Mouse (Mus musculus) macrophage (primary cell): ENCODE measurements at regions not wholly inside any gene's neighbourhood (a gene's known extent, or its start where the extent isn't known, plus 50 kb on each side); places are given as distances from the start of the nearest gene placed in this dataset.

Experiments used
- H3K27ac ChIP-seq: fragments of 350-480 bp; formaldehyde crosslinking; 2 replicates; pipeline ENCODE4 v1.9.0; 2021
- H3K36me3 ChIP-seq: fragments of 350-480 bp; formaldehyde crosslinking; 2 replicates; pipeline ENCODE4 v1.9.0; 2021; ENCODE audit errors: inconsistent target
- H3K4me3 ChIP-seq: fragments of 350-480 bp; formaldehyde crosslinking; 2 replicates; pipeline ENCODE4 v1.9.0; 2021; ENCODE audit errors: inconsistent target
- H3K79me2 ChIP-seq: fragments of 350-480 bp; formaldehyde crosslinking; 2 replicates; pipeline ENCODE4 v1.9.0; 2021; ENCODE audit errors: inconsistent target
- WGBS: methylation state at CpG from one replicate; pipeline ENCODE4 v1.1.7; 2026; ENCODE audit warnings: inconsistent platforms; ENCODE audit not compliant: missing documents; 5-methylcytosine and 5-hydroxymethylcytosine counted together

- no peaks in the 10 kb centered on the region for H3K79me2 ChIP-seq
- H3K27ac ChIP-seq: no peak overlapping the region
- H3K4me3 ChIP-seq: no peak overlapping the region
- 60% methylated on average over 2 of the region's 2 CpGs for WGBS
- no peaks in the 10 kb centered on the region for H3K36me3 ChIP-seq
These were observed 255.1 kb downstream of the Plk2 start for GRCm38 (mm10) chr13:110649870-110650497.

- Histone ChIP-seq H3K79me2 (no peaks in the 10 kb centered on the region), H3K36me3 (no peaks in the 10 kb centered on the region), H3K27ac (no peak overlapping the region), H3K4me3 (no peak overlapping the region)
- 93% methylated on average over 7 of the region's 7 CpGs for WGBS
These were observed 257.4 kb downstream of the Plk2 start for GRCm38 (mm10) chr13:110652201-110652600.

- H3K79me2 ChIP-seq: no peaks in the 10 kb centered on the region
- WGBS: 96% methylated on average over 2 of the region's 2 CpGs
- H3K36me3 ChIP-seq: no peaks in the 10 kb centered on the region
- H3K4me3 ChIP-seq: no peak overlapping the region
- no peak overlapping the region for H3K27ac ChIP-seq
These were observed 270.4 kb downstream of the Plk2 start for GRCm38 (mm10) chr13:110665073-110665800.

GRCm38 (mm10) chr13:110667276-110667956, 272.6 kb downstream of the Plk2 start:
- WGBS: 95% methylated on average over 7 of the region's 7 CpGs
- no peaks in the 10 kb centered on the region for H3K36me3 ChIP-seq
- H3K79me2 ChIP-seq: no peaks in the 10 kb centered on the region
- H3K27ac ChIP-seq: no peak overlapping the region
- H3K4me3 ChIP-seq: no peak overlapping the region

GRCm38 (mm10) chr13:110673536-110673935, 278.7 kb downstream of the Plk2 start:
- no peak overlapping the region for H3K27ac ChIP-seq
- WGBS: 94% methylated on average over 2 of the region's 2 CpGs
- no peaks in the 10 kb centered on the region for H3K79me2 ChIP-seq
- no peaks in the 10 kb centered on the region for H3K36me3 ChIP-seq
- H3K4me3 ChIP-seq: no peak overlapping the region

GRCm38 (mm10) chr13:110683259-110684041, 288.6 kb downstream of the Plk2 start:
- 58% methylated on average over 11 of the region's 11 CpGs for WGBS
- Histone ChIP-seq H3K36me3 (no peaks in the 10 kb centered on the region), H3K4me3 (no peak overlapping the region), H3K79me2 (no peaks in the 10 kb centered on the region), H3K27ac (no peak overlapping the region)

- H3K4me3 ChIP-seq: no peak overlapping the region
- H3K79me2 ChIP-seq: no peaks in the 10 kb centered on the region
- H3K27ac ChIP-seq: no peak overlapping the region
- no peaks in the 10 kb centered on the region for H3K36me3 ChIP-seq
- WGBS: 97% methylated on average over 3 of the region's 3 CpGs
These were observed 293.9 kb downstream of the Plk2 start for GRCm38 (mm10) chr13:110688796-110689195.

- Histone ChIP-seq H3K79me2 (no peaks in the 10 kb centered on the region), H3K36me3 (no peaks in the 10 kb centered on the region), H3K27ac (no peak overlapping the region), H3K4me3 (no peak overlapping the region)
- 80% methylated on average over 9 of the region's 10 CpGs for WGBS
These were observed 295.8 kb downstream of the Plk2 start for GRCm38 (mm10) chr13:110690501-110691255.

- no peak overlapping the region for H3K4me3 ChIP-seq
- H3K27ac ChIP-seq: no peak overlapping the region
- 68% methylated on average over 5 of the region's 5 CpGs for whole genome bisulfite sequencing
- no peaks in the 10 kb centered on the region for H3K36me3 ChIP-seq
- H3K79me2 ChIP-seq: no peaks in the 10 kb centered on the region
These were observed 297.9 kb downstream of the Plk2 start for GRCm38 (mm10) chr13:110692696-110693095.

- Histone ChIP-seq H3K4me3 (no peak overlapping the region), H3K79me2 (no peaks in the 10 kb centered on the region), H3K27ac (no peak overlapping the region), H3K36me3 (no peaks in the 10 kb centered on the region)
- WGBS: 96% methylated on average over 6 of the region's 6 CpGs
These were observed 300.0 kb downstream of the Plk2 start for GRCm38 (mm10) chr13:110694876-110695275.

GRCm38 (mm10) chr13:110696549-110696948, 301.7 kb downstream of the Plk2 start:
- Histone ChIP-seq H3K36me3 (no peaks in the 10 kb centered on the region), H3K27ac (no peak overlapping the region), H3K4me3 (no peak overlapping the region), H3K79me2 (no peaks in the 10 kb centered on the region)
- 95% methylated on average over 5 of the region's 5 CpGs for WGBS

GRCm38 (mm10) chr13:110704261-110704660, 309.4 kb downstream of the Plk2 start:
- H3K79me2 ChIP-seq: no peaks in the 10 kb centered on the region

GRCm38 (mm10) chr13:110710847-110711246, 316.0 kb downstream of the Plk2 start:
- Histone ChIP-seq H3K4me3 (no peak overlapping the region; the same call in 1 of the 2 replicates), H3K36me3 (no peaks in the 10 kb centered on the region), H3K27ac (no peak overlapping the region), H3K79me2 (no peaks in the 10 kb centered on the region)
- 25% methylated on average over 4 of the region's 4 CpGs for WGBS

More at GRCm38 (mm10) chr13:110704261-110704660, 309.4 kb downstream of the Plk2 start:
- Histone ChIP-seq H3K27ac (no peak overlapping the region), H3K36me3 (no peaks in the 10 kb centered on the region), H3K4me3 (no peak overlapping the region)
- WGBS: 85% methylated on average over 2 of the region's 2 CpGs

- Histone ChIP-seq H3K27ac (no peak overlapping the region), H3K4me3 (no peak overlapping the region), H3K36me3 (no peaks in the 10 kb centered on the region), H3K79me2 (no peaks in the 10 kb centered on the region)
- WGBS: 88% methylated on average over 3 of the region's 3 CpGs
These were observed 317.7 kb downstream of the Plk2 start for GRCm38 (mm10) chr13:110712527-110712926.
